Mouse (Mus musculus) cortical plate, adult 2 months (tissue): ENCODE data around the gene Kat2a.

Experiments
- CTCF ChIP-seq: fragments of 200-500 bp; IDR thresholded peaks from 2 replicates; pipeline ENCODE4 v1.5.1; 2011; ENCODE audit warnings: mild to moderate bottlenecking, control low read depth, low read length; ENCODE audit not compliant: insufficient read depth; ENCODE audit errors: extremely low read depth
- POLR2A ChIP-seq: fragments of 200-500 bp; IDR thresholded peaks from 2 replicates; pipeline ENCODE4 v1.6.1; 2011; ENCODE audit warnings: mild to moderate bottlenecking, low read length, control low read depth; ENCODE audit not compliant: insufficient read depth; ENCODE audit errors: extremely low read depth

DNA sequence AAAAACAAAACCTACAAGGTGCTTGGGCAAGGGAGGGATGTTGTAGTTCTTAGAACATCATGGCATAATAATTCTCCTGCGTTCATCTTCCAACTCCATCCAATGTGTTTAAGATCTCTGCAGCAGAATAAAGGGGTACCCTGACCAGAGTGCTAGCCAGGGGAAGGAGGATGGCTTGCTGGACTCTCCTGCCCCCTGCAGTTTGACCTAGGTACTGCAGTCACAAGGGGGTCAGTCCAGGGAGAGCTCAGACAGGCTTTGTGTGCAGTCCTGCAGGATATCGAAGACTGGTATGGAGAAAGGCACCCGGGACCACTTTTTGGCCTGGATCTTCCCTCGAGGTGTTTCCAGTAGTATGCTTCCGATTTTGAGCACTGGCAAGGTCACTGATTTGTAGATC is 17.3 kb downstream of the Kat2a start:
- TF ChIP-seq CTCF = peak; percentile 94
- TF ChIP-seq POLR2A = no peak
